Mouse (Mus musculus) liver (tissue): Measurements from ENCODE around the gene Letmd1.
"Not testable (repeated sequence)": the region's sequence is repeated elsewhere in the genome, so short reads cannot be mapped to it uniquely, and the experiment has no call there.

ENCODE experiments used
- DNase-seq: peaks from one replicate; pipeline ENCODE4 v3.0.0-alpha.2; 2020; ENCODE audit warnings: mixed read lengths

Letmd1 gene

GRCm38 (mm10) chr15:100468295-100469188 lies at the start of gene Letmd1:
TSS of gene Letmd1 (plus strand) at chr15:100469023.
- peak; percentile 82 for DNase-seq

- peak; percentile 29 for DNase-seq
Observed at GRCm38 (mm10) chr15:100419311-100419710, 49.5 kb upstream of the Letmd1 start.

GRCm38 (mm10) chr15:100419901-100420745 lies 48.7 kb upstream of the Letmd1 start:
- DNase-seq: peak; percentile 78

- peak; percentile 68 for DNase-seq
Observed at GRCm38 (mm10) chr15:100421059-100421757, 47.6 kb upstream of the Letmd1 start.

GRCm38 (mm10) chr15:100421758-100422197 lies 47.0 kb upstream of the Letmd1 start, which contains the start of gene Gm5475:
TSS of gene Gm5475 (plus strand) at chr15:100422147.
- not testable (repeated sequence) for DNase-seq

- peak; percentile 62 for DNase-seq
Observed at GRCm38 (mm10) chr15:100422476-100422875, 46.3 kb upstream of the Letmd1 start.

- peak; percentile 99 for DNase-seq
Observed at GRCm38 (mm10) chr15:100422899-100423860, 45.6 kb upstream of the Letmd1 start.

GRCm38 (mm10) chr15:100423916-100424315 lies 44.9 kb upstream of the Letmd1 start:
- DNase-seq: peak; percentile 51

GRCm38 (mm10) chr15:100424396-100425122 lies 44.3 kb upstream of the Letmd1 start, which contains the start of gene Slc11a2:
TSS of gene Slc11a2 (minus strand) at chr15:100425072.
- DNase-seq: no peak

GRCm38 (mm10) chr15:100428296-100428905 lies 40.4 kb upstream of the Letmd1 start:
- DNase-seq: no peak

GRCm38 (mm10) chr15:100429959-100430565 lies 38.8 kb upstream of the Letmd1 start:
- DNase-seq: no peak

GRCm38 (mm10) chr15:100433234-100433633 lies 35.6 kb upstream of the Letmd1 start:
- peak; percentile 65 for DNase-seq

- DNase-seq: no peak
Observed at GRCm38 (mm10) chr15:100436112-100436511, 32.7 kb upstream of the Letmd1 start.

GRCm38 (mm10) chr15:100436518-100436917 lies 32.3 kb upstream of the Letmd1 start:
- DNase-seq: no peak

- DNase-seq: peak; percentile 91
Observed at GRCm38 (mm10) chr15:100443126-100443922, 25.5 kb upstream of the Letmd1 start.

GRCm38 (mm10) chr15:100446887-100447286 lies 21.9 kb upstream of the Letmd1 start:
- no peak for DNase-seq

- DNase-seq: no peak
Observed at GRCm38 (mm10) chr15:100448572-100448971, 20.3 kb upstream of the Letmd1 start.

GRCm38 (mm10) chr15:100449495-100449894 lies 19.3 kb upstream of the Letmd1 start:
- DNase-seq: no peak

- no peak for DNase-seq
Observed at GRCm38 (mm10) chr15:100451245-100451644, 17.6 kb upstream of the Letmd1 start.
